Mouse (Mus musculus): ENCODE results near the gene Insig1.

GRCm38 (mm10) chr5:28118531-28118925 is 47.4 kb downstream of the Insig1 start:
- TF ChIP-seq CTCF (IDR thresholded peaks at IDR 0.05; ENCODE audit: borderline replicate concordance, extremely low read depth, insufficient read depth, insufficient read length) (no peak), POLR2A (IDR thresholded peaks at IDR 0.05; ENCODE audit: borderline replicate concordance, extremely low read depth, insufficient read depth, insufficient read length, poor library complexity, severe bottlenecking) (no peak)

All from brain, embryonic 14.5 days (tissue).